Mouse (Mus musculus) embryonic fibroblast, embryonic 13.5 days (primary cell): ENCODE measurements at regions not wholly inside any gene's neighbourhood (a gene's known extent, or its start where the extent isn't known, plus 50 kb on each side); places are given as distances from the start of the nearest gene placed in this dataset.

Experiments used
- H3K27ac ChIP-seq: 2 replicates; pipeline ENCODE4 v1.5.1; 2012; ENCODE audit warnings: low read length, control low read depth, inconsistent platforms; ENCODE audit not compliant: insufficient read depth
- H3K4me1 ChIP-seq: 2 replicates; pipeline ENCODE4 v1.6.1; 2011; ENCODE audit warnings: low read length; ENCODE audit not compliant: control insufficient read depth, insufficient read depth
- H3K4me3 ChIP-seq: 2 replicates; pipeline ENCODE4 v1.5.1; 2011; ENCODE audit warnings: mild to moderate bottlenecking, control low read depth, low read length; ENCODE audit not compliant: insufficient read depth
- CTCF ChIP-seq: IDR thresholded peaks from 2 replicates; pipeline ENCODE4 v1.5.1; 2011; ENCODE audit warnings: mild to moderate bottlenecking, control low read depth, low read length, moderate library complexity, borderline replicate concordance; ENCODE audit not compliant: insufficient read depth
- POLR2A ChIP-seq: IDR thresholded peaks from 2 replicates; pipeline ENCODE4 v1.6.1; 2011; ENCODE audit warnings: low read depth, mild to moderate bottlenecking, control low read depth, low read length, moderate library complexity

GRCm38 (mm10) chr8:92302694-92303093, 54.7 kb upstream of the Irx5 start:
- H3K4me3 ChIP-seq, result no peak overlapping the region
- TF ChIP-seq CTCF (no peak), POLR2A (no peak)
- no peaks in the 10 kb centered on the region for H3K4me1 ChIP-seq
- H3K27ac ChIP-seq, result no peak overlapping the region

GRCm38 (mm10) chr8:92301029-92301428, 56.4 kb upstream of the Irx5 start:
- H3K27ac ChIP-seq, result no peak overlapping the region
- H3K4me1 ChIP-seq, result no peaks in the 10 kb centered on the region
- H3K4me3 ChIP-seq, result no peak overlapping the region
- TF ChIP-seq CTCF (no peak), POLR2A (no peak)

GRCm38 (mm10) chr8:92286841-92287811, 70.3 kb upstream of the Irx5 start:
- no peak overlapping the region for H3K4me3 ChIP-seq
- H3K4me1 ChIP-seq, result 0 out of 2 replicates have a peak, but pooled peaks cover 2% of the 10 kb centered on the region
- TF ChIP-seq CTCF, result no peak
- TF ChIP-seq POLR2A, result no peak
- H3K27ac ChIP-seq, result no peak overlapping the region

- no peak overlapping the region for H3K4me3 ChIP-seq
- no peak overlapping the region for H3K27ac ChIP-seq
- no peak for TF ChIP-seq CTCF
- no peak for TF ChIP-seq POLR2A
- no peaks in the 10 kb centered on the region for H3K4me1 ChIP-seq
Measured at GRCm38 (mm10) chr8:92275755-92276154, 81.7 kb upstream of the Irx5 start.

- TF ChIP-seq POLR2A (no peak), CTCF (no peak)
- Histone ChIP-seq H3K4me1 (no peaks in the 10 kb centered on the region), H3K4me3 (no peak overlapping the region), H3K27ac (no peak overlapping the region)
Measured at GRCm38 (mm10) chr8:92272726-92273125, 84.7 kb upstream of the Irx5 start.

- Histone ChIP-seq H3K4me3 (no peak overlapping the region), H3K27ac (no peak overlapping the region), H3K4me1 (no peaks in the 10 kb centered on the region)
- TF ChIP-seq POLR2A (no peak), CTCF (no peak)
Measured at GRCm38 (mm10) chr8:92272073-92272472, 85.4 kb upstream of the Irx5 start.

GRCm38 (mm10) chr8:92270636-92271035, 86.8 kb upstream of the Irx5 start:
- Histone ChIP-seq H3K27ac (no peak overlapping the region), H3K4me1 (no peaks in the 10 kb centered on the region), H3K4me3 (no peak overlapping the region)
- no peak for TF ChIP-seq CTCF
- no peak for TF ChIP-seq POLR2A

- no peak for TF ChIP-seq CTCF
- no peak for TF ChIP-seq POLR2A
- H3K4me3 ChIP-seq, result no peak overlapping the region
- H3K27ac ChIP-seq, result no peak overlapping the region
- no peaks in the 10 kb centered on the region for H3K4me1 ChIP-seq
Measured at GRCm38 (mm10) chr8:92267415-92267814, 90.0 kb upstream of the Irx5 start.

- Histone ChIP-seq H3K4me1 (no peaks in the 10 kb centered on the region), H3K27ac (no peak overlapping the region), H3K4me3 (no peak overlapping the region)
- no peak for TF ChIP-seq CTCF
- no peak for TF ChIP-seq POLR2A
Measured at GRCm38 (mm10) chr8:92260056-92260455, 97.4 kb upstream of the Irx5 start.

- Histone ChIP-seq H3K27ac (no peak overlapping the region), H3K4me3 (no peak overlapping the region), H3K4me1 (no peaks in the 10 kb centered on the region)
- TF ChIP-seq CTCF (no peak), POLR2A (no peak)
Measured at GRCm38 (mm10) chr8:92258258-92258657, 99.2 kb upstream of the Irx5 start.
